12 mouse cellular contexts compared by ENCODE assay signal in genomic region chr19:40429572-40429971, GRCm38 (mm10).
"Had no signal": no experiment of that assay in that cellular context is flagged by ENCODE, and none has a peak within 500 bp of the region (broad histone marks: within the 10 kb centered on the region; RNA-seq: fewer than 3 reads in every experiment).

No protein-coding gene starts in this region.

- H3K9me3 ChIP-seq: kidney, embryonic 15.5 days; limb, embryonic 15.5 days; liver, embryonic 12.5 days; midbrain, embryonic 12.5 days had no signal

- H3K27me3 ChIP-seq: kidney, embryonic 15.5 days; limb, embryonic 15.5 days; liver, embryonic 12.5 days; midbrain, embryonic 12.5 days had no signal

- H3K36me3 ChIP-seq: kidney, embryonic 15.5 days; limb, embryonic 15.5 days; liver, embryonic 12.5 days; midbrain, embryonic 12.5 days had no signal

- H3K27ac ChIP-seq: kidney, embryonic 15.5 days; limb, embryonic 15.5 days; liver, embryonic 12.5 days; midbrain, embryonic 12.5 days had no signal

- H3K4me2 ChIP-seq: kidney, embryonic 15.5 days; limb, embryonic 15.5 days; liver, embryonic 12.5 days; lung, embryonic 14.5 days; midbrain, embryonic 12.5 days had no signal

- H3K9ac ChIP-seq: kidney, embryonic 15.5 days; limb, embryonic 15.5 days; liver, embryonic 12.5 days; lung, embryonic 14.5 days; midbrain, embryonic 12.5 days had no signal

- ATAC-seq: liver, embryonic 12.5 days; midbrain, embryonic 16.5 days had no signal

- DNase-seq: kidney, postnatal 14 days; layer of hippocampus, postnatal 36 days; lung, embryonic 14.5 days; lung, postnatal 10 days; lung, postnatal 4 days; thymus, adult 18-20 months; thymus, postnatal 14 days had no signal

- H3K4me3 ChIP-seq: kidney, embryonic 15.5 days; limb, embryonic 15.5 days; liver, embryonic 12.5 days; midbrain, embryonic 12.5 days had no signal
